Mouse (Mus musculus): ENCODE data around the gene Lzts2. TPM values are rescaled to one million over a fixed set of nuclear protein-coding genes. Genes with fewer than 3 reads are reported as not detected.

The Lzts2 gene
- polyA plus RNA-seq, 1 experiment from 2014 or later, result 13.2 TPM

Other genes with a start within 250 kb of the Lzts2 start
- 16.7 and 17.3 TPM in 2 replicates for gene Slf2, start 83.3 kb upstream of the Lzts2 start, polyA plus RNA-seq (2015; fragmentation: Nextera tagmentation; extraction: Ambion mirVana)
- gene Sema4g, start 25.3 kb upstream of the Lzts2 start, polyA plus RNA-seq (2015; fragmentation: Nextera tagmentation; extraction: Ambion mirVana), result 0.62 and 1.2 TPM in 2 replicates
- gene Twnk, start 8.8 kb upstream of the Lzts2 start, polyA plus RNA-seq (2015; fragmentation: Nextera tagmentation; extraction: Ambion mirVana), result 13.4 and 15.5 TPM in 2 replicates
- 89.1 and 102 TPM in 2 replicates for gene Mrpl43, start 8.0 kb upstream of the Lzts2 start, polyA plus RNA-seq (2015; fragmentation: Nextera tagmentation; extraction: Ambion mirVana)
- gene Pdzd7, start 31.3 kb downstream of the Lzts2 start, polyA plus RNA-seq (2015; fragmentation: Nextera tagmentation; extraction: Ambion mirVana), result 0.05 and 0.08 TPM in 2 replicates
- gene Sfxn3, start 33.1 kb downstream of the Lzts2 start, polyA plus RNA-seq (2015; fragmentation: Nextera tagmentation; extraction: Ambion mirVana), result 17.4 and 17.9 TPM in 2 replicates
- gene Kazald1, start 60.8 kb downstream of the Lzts2 start, polyA plus RNA-seq (2015; fragmentation: Nextera tagmentation; extraction: Ambion mirVana), result 9.0 and 10.8 TPM in 2 replicates
- gene Tlx1, start 136.3 kb downstream of the Lzts2 start, polyA plus RNA-seq (2015; fragmentation: Nextera tagmentation; extraction: Ambion mirVana), result 0.07 and 0.15 TPM in 2 replicates
- gene Lbx1, start 221.4 kb downstream of the Lzts2 start, polyA plus RNA-seq (2015; fragmentation: Nextera tagmentation; extraction: Ambion mirVana), result not detected in 2 replicates